Mouse (Mus musculus): ENCODE measurements at regions not wholly inside any gene's neighbourhood (a gene's known extent, or its start where the extent isn't known, plus 50 kb on each side); places are given as distances from the start of the nearest gene placed in this dataset.

DNA sequence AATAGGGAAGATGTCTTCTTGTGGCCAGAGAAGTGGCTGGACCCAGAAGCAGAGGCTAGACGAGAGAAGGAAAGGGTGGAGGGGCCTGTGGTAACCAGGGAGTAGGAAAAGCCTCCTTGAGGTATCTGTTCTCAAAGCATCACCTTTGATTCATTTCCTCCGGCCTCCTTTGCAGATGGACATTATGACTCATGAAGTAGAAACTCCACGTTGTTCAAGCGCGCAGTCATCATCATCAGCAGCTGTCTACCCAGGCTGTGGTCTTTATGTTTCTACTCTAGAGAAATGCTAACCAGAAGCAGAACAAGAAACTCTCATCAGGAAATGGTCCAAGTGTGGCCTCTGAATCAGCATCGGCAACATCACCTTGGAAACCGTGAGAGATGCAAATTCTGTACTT lies 50.3 kb upstream of the Acpp start:
- DNase-seq = no peak
